Mouse (Mus musculus) midbrain, embryonic 14.5 days (tissue): ENCODE results near the gene Cdh23. TPM values are rescaled to one million over a fixed set of nuclear protein-coding genes. Genes with fewer than 3 reads are reported as not detected.

Experiments used
- ATAC-seq: fragments of 200-750 bp; cut with Nextera tagmentation; 2 replicates; pipeline ENCODE4 v1.8.0; 2017; ENCODE audit warnings: moderate number of reproducible peaks, moderate library complexity; ENCODE audit not compliant: low FRiP score, low TSS enrichment
- DNase-seq: peaks from one replicate; pipeline ENCODE4 v3.0.0-alpha.2; 2015
- H3K27ac ChIP-seq: fragments of 300-500 bp; sonication (generic); replicated peaks from 2 replicates; pipeline ENCODE4 v1.5.1; 2014; ENCODE audit warnings: mild to moderate bottlenecking, low read depth, low read length, moderate library complexity
- H3K27me3 ChIP-seq: fragments of 300-500 bp; sonication (generic); 2 replicates; pipeline ENCODE4 v1.6.1; 2014; ENCODE audit warnings: low read length, control low read depth, mixed read lengths; ENCODE audit not compliant: control insufficient read depth, insufficient read depth
- H3K36me3 ChIP-seq: fragments of 300-500 bp; sonication (generic); 2 replicates; pipeline ENCODE4 v1.6.1; 2014; ENCODE audit warnings: low read length, control low read depth; ENCODE audit not compliant: control insufficient read depth, insufficient read depth
- H3K4me1 ChIP-seq: fragments of 300-500 bp; sonication (generic); 2 replicates; pipeline ENCODE4 v1.6.1; 2014; ENCODE audit warnings: mild to moderate bottlenecking, antibody characterized with exemption, low read length, control low read depth; ENCODE audit not compliant: control insufficient read depth, insufficient read depth
- H3K4me2 ChIP-seq: fragments of 300-500 bp; sonication (generic); 2 replicates; pipeline ENCODE4 v1.6.1; 2014; ENCODE audit warnings: mild to moderate bottlenecking, low read length, moderate library complexity
- H3K4me3 ChIP-seq: fragments of 300-500 bp; sonication (generic); replicated peaks from 2 replicates; pipeline ENCODE4 v1.5.1; 2014; ENCODE audit warnings: low read depth, low read length
- H3K9ac ChIP-seq: fragments of 300-500 bp; sonication (generic); replicated peaks from 2 replicates; pipeline ENCODE4 v1.6.1; 2014; ENCODE audit warnings: mild to moderate bottlenecking, low read length, moderate library complexity
- H3K9me3 ChIP-seq: fragments of 300-500 bp; sonication (generic); 2 replicates; pipeline ENCODE4 v1.6.1; 2016; ENCODE audit warnings: low read length, control low read depth, mixed read lengths; ENCODE audit not compliant: control insufficient read depth
- WGBS: fragments of 180-500 bp; shearing (Covaris S2); extraction: QIAGEN DNeasy Blood & Tissue Kit; methylation state at CpG from one replicate; pipeline ENCODE4 v1.1.7; 2014; 5-methylcytosine and 5-hydroxymethylcytosine counted together
- polyA plus RNA-seq: library from polyadenylated mRNA; unstranded; fragments of >200 nt; fragmentation: Nextera tagmentation; extraction: Ambion mirVana; gene quantifications from 2 replicates; pipeline ENCODE4 v1.2.1, GENCODE M21; 2014

The Cdh23 gene
- polyA plus RNA-seq, 1 experiment from 2014 or later: 5.0 TPM

- 71% methylated on average over 5 of the region's 5 CpGs for WGBS
- no peak for ATAC-seq
Measured at GRCm38 (mm10) chr10:60395605-60396004, 300.7 kb downstream of the Cdh23 start.

GRCm38 (mm10) chr10:60394936-60395335 is 301.4 kb downstream of the Cdh23 start:
- no peak overlapping the region for H3K9ac ChIP-seq
- H3K4me2 ChIP-seq: no peak overlapping the region
- H3K9me3 ChIP-seq: no peaks in the 10 kb centered on the region
- H3K27ac ChIP-seq: no peak overlapping the region
- peaks cover 3% of the 10 kb centered on the region; the same call in 1 of the 2 replicates for H3K4me1 ChIP-seq
- DNase-seq: peak; percentile 32
- H3K36me3 ChIP-seq: no peaks in the 10 kb centered on the region
- no peak overlapping the region for H3K4me3 ChIP-seq
- WGBS: 78% methylated on average over 7 of the region's 7 CpGs
- ATAC-seq: no peak
- no peaks in the 10 kb centered on the region for H3K27me3 ChIP-seq

More at GRCm38 (mm10) chr10:60395605-60396004, 300.7 kb downstream of the Cdh23 start:
- no peak overlapping the region for H3K9ac ChIP-seq
- H3K4me2 ChIP-seq: no peak overlapping the region
- no peak for DNase-seq
- H3K36me3 ChIP-seq: no peaks in the 10 kb centered on the region
- H3K9me3 ChIP-seq: no peaks in the 10 kb centered on the region
- no peak overlapping the region for H3K4me3 ChIP-seq
- H3K27me3 ChIP-seq: no peaks in the 10 kb centered on the region
- peaks cover 3% of the 10 kb centered on the region; the same call in 1 of the 2 replicates for H3K4me1 ChIP-seq
- H3K27ac ChIP-seq: no peak overlapping the region

- 84% methylated on average over 9 of the region's 9 CpGs for WGBS
- ATAC-seq: no peak
- H3K27ac ChIP-seq: no peak overlapping the region
- H3K36me3 ChIP-seq: no peaks in the 10 kb centered on the region
- H3K4me2 ChIP-seq: no peak overlapping the region
- no peaks in the 10 kb centered on the region for H3K4me1 ChIP-seq
- H3K9ac ChIP-seq: no peak overlapping the region
- DNase-seq: peak; percentile 41
- no peaks in the 10 kb centered on the region for H3K27me3 ChIP-seq
- H3K4me3 ChIP-seq: no peak overlapping the region
- no peaks in the 10 kb centered on the region for H3K9me3 ChIP-seq
Measured at GRCm38 (mm10) chr10:60391661-60392060, 304.6 kb downstream of the Cdh23 start.

GRCm38 (mm10) chr10:60390904-60391420 is 305.3 kb downstream of the Cdh23 start:
- 59% methylated on average over 5 of the region's 5 CpGs for WGBS
- ATAC-seq: no peak

GRCm38 (mm10) chr10:60390177-60390903 is 305.9 kb downstream of the Cdh23 start:
- no peak for ATAC-seq
- Histone ChIP-seq H3K4me1 (no peaks in the 10 kb centered on the region), H3K9me3 (no peaks in the 10 kb centered on the region), H3K4me3 (no peak overlapping the region), H3K36me3 (no peaks in the 10 kb centered on the region), H3K27me3 (no peaks in the 10 kb centered on the region), H3K27ac (no peak overlapping the region), H3K4me2 (no peak overlapping the region), H3K9ac (no peak overlapping the region)
- 26% methylated on average over 6 of the region's 6 CpGs for WGBS
- no peak for DNase-seq

More at GRCm38 (mm10) chr10:60390904-60391420, 305.3 kb downstream of the Cdh23 start:
- Histone ChIP-seq H3K9ac (no peak overlapping the region), H3K36me3 (no peaks in the 10 kb centered on the region), H3K27ac (no peak overlapping the region), H3K4me2 (no peak overlapping the region), H3K4me3 (no peak overlapping the region), H3K9me3 (no peaks in the 10 kb centered on the region), H3K27me3 (no peaks in the 10 kb centered on the region), H3K4me1 (no peaks in the 10 kb centered on the region)
- DNase-seq: no peak

- DNase-seq (no peak), ATAC-seq (no peak)
- Histone ChIP-seq H3K4me1 (no peaks in the 10 kb centered on the region), H3K27ac (no peak overlapping the region), H3K4me3 (no peak overlapping the region), H3K36me3 (no peaks in the 10 kb centered on the region), H3K4me2 (no peak overlapping the region), H3K9me3 (no peaks in the 10 kb centered on the region), H3K9ac (no peak overlapping the region), H3K27me3 (no peaks in the 10 kb centered on the region)
- 68% methylated on average over 9 of the region's 9 CpGs for WGBS
Measured at GRCm38 (mm10) chr10:60389447-60389865, 306.8 kb downstream of the Cdh23 start.

- Histone ChIP-seq H3K4me2 (no peak overlapping the region), H3K9me3 (no peaks in the 10 kb centered on the region), H3K27ac (no peak overlapping the region), H3K36me3 (no peaks in the 10 kb centered on the region), H3K27me3 (no peaks in the 10 kb centered on the region), H3K9ac (no peak overlapping the region), H3K4me1 (no peaks in the 10 kb centered on the region), H3K4me3 (no peak overlapping the region)
- ATAC-seq: no peak
- no peak for DNase-seq
- WGBS: 88% methylated on average over 2 of the region's 2 CpGs
Measured at GRCm38 (mm10) chr10:60388332-60388731, 308.0 kb downstream of the Cdh23 start.

GRCm38 (mm10) chr10:60381142-60381925 is 315.0 kb downstream of the Cdh23 start:
- Histone ChIP-seq H3K4me1 (no peaks in the 10 kb centered on the region), H3K9ac (no peak overlapping the region), H3K36me3 (no peaks in the 10 kb centered on the region), H3K4me3 (no peak overlapping the region), H3K4me2 (no peak overlapping the region), H3K27me3 (no peaks in the 10 kb centered on the region), H3K27ac (no peak overlapping the region), H3K9me3 (no peaks in the 10 kb centered on the region)
- no peak for ATAC-seq
- no peak for DNase-seq
- 74% methylated on average over 10 of the region's 10 CpGs for WGBS
